ENCODE assay signal across 8 mouse cellular contexts in the genomic region with DNA sequence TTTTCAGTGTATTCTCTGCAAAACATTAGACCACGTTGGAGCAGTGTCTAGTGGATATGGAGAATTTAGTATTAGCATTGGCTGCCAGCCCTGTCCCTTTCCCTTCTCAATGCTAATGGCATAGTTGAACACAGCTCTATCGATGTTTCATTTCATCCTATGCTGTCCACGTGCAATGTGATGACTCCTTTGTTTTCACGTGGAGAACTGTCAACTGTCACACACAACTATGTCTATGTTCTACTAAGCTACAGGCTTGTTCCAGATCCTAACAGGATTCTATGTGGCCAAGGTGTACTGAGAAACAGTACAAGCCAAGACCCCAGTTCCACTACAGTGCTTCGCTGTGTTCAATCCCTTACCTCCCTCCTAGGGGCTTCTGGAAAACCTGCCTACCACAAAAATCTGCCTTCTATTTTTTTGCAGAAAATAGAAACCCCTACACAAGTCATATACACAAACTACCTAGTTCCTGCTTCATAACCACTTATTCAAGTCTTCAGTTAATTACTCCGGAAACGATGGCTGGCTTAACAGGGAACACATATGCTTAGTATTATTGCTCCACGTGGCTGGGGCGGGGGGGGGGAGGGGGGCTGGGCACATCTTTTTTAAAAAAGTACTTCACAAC. TPM values are rescaled to one million over a fixed set of nuclear protein-coding genes. Genes with fewer than 3 reads are reported as not detected.
DNase-seq lines count a peak whose midpoint lies in the region; ATAC-seq and TF ChIP-seq lines count a peak whose summit lies in the region.

No protein-coding gene starts in this region.

- no peak for TF ChIP-seq POLR2A in bone marrow, adult 2 months (IDR thresholded peaks at IDR 0.05; ENCODE audit: borderline replicate concordance, control insufficient read depth, low read depth, low read length)

- DNase-seq in kidney, adult 9 months = no peak
- DNase-seq in left cerebral cortex, postnatal 36 days (ENCODE audit: low spot score in 2 of 2) = no peak
- no peak for DNase-seq in gastrocnemius, adult 8-10 months (ENCODE audit: low spot score in 2 of 2)
- no peak for DNase-seq in yolk sac, embryonic 10.5 days (ENCODE audit: low spot score)

- no peak for TF ChIP-seq CTCF in bone marrow, adult 2 months (IDR thresholded peaks at IDR 0.05; ENCODE audit: control insufficient read depth, insufficient read depth, low read length)

- WGBS in kidney, embryonic 16.5 days = 9% methylated on average over 9 of the region's 9 CpGs
- WGBS in bone marrow, adult 2 months = 2% methylated on average over 9 of the region's 9 CpGs
- WGBS in hindbrain, embryonic 16.5 days = 7% methylated on average over 9 of the region's 9 CpGs
- WGBS in midbrain, embryonic 15.5 days = 8% methylated on average over 9 of the region's 9 CpGs

- peaks cover 34% of the 10 kb centered on the region for H3K4me1 ChIP-seq in kidney, embryonic 16.5 days (ENCODE audit: insufficient read depth, low read length)
- H3K4me1 ChIP-seq in bone marrow, adult 2 months (ENCODE audit: control insufficient read depth, insufficient read depth, low read length) = peaks cover 1% of the 10 kb centered on the region; the same call in 1 of the 2 replicates
- peaks cover 28% of the 10 kb centered on the region for H3K4me1 ChIP-seq in hindbrain, embryonic 16.5 days (ENCODE audit: control insufficient read depth, insufficient read depth, low read depth, low read length)
- H3K4me1 ChIP-seq in midbrain, embryonic 15.5 days = peaks cover 43% of the 10 kb centered on the region

- peak overlapping the region; percentile 99 for H3K9ac ChIP-seq in kidney, embryonic 16.5 days (replicated peaks; ENCODE audit: low read length)
- H3K9ac ChIP-seq in hindbrain, embryonic 16.5 days (ENCODE audit: low read depth, low read length) = peak overlapping the region; percentile 100
- H3K9ac ChIP-seq in midbrain, embryonic 15.5 days = peak overlapping the region; percentile 99

- peak overlapping the region; percentile 80 for H3K4me3 ChIP-seq in kidney, embryonic 16.5 days (ENCODE audit: low read length)
- H3K4me3 ChIP-seq in bone marrow, adult 2 months (replicated peaks; ENCODE audit: control insufficient read depth, low read depth, low read length) = peak overlapping the region; percentile 100
- H3K4me3 ChIP-seq in hindbrain, embryonic 16.5 days (ENCODE audit: low read length) = peak overlapping the region; percentile 83
- H3K4me3 ChIP-seq in midbrain, embryonic 15.5 days = peak overlapping the region; percentile 87

- no peaks in the 10 kb centered on the region for H3K9me3 ChIP-seq in kidney, embryonic 16.5 days (ENCODE audit: low read length)
- H3K9me3 ChIP-seq in hindbrain, embryonic 16.5 days (ENCODE audit: control insufficient read depth, low read length) = no peaks in the 10 kb centered on the region
- no peaks in the 10 kb centered on the region for H3K9me3 ChIP-seq in midbrain, embryonic 15.5 days

- H3K36me3 ChIP-seq in kidney, embryonic 16.5 days (ENCODE audit: insufficient read depth, low read length) = no peaks in the 10 kb centered on the region
- no peaks in the 10 kb centered on the region for H3K36me3 ChIP-seq in hindbrain, embryonic 16.5 days (ENCODE audit: control insufficient read depth, insufficient read depth, low read length)
- H3K36me3 ChIP-seq in midbrain, embryonic 15.5 days (replicated peaks) = no peaks in the 10 kb centered on the region

- intact Hi-C loops in left cerebral cortex, postnatal 36 days (cut with DNase I) = no loop called here

- H3K4me2 ChIP-seq in kidney, embryonic 16.5 days (replicated peaks; ENCODE audit: low read depth, low read length) = peak overlapping the region; percentile 84
- H3K4me2 ChIP-seq in hindbrain, embryonic 16.5 days (ENCODE audit: low read length) = peak overlapping the region; percentile 87
- peak overlapping the region; percentile 66 for H3K4me2 ChIP-seq in midbrain, embryonic 15.5 days

- H3K27ac ChIP-seq in kidney, embryonic 16.5 days (ENCODE audit: low read length) = no peak overlapping the region; the same call in 1 of the 2 replicates
- no peak overlapping the region; the same call in 1 of the 2 replicates for H3K27ac ChIP-seq in bone marrow, adult 2 months (ENCODE audit: control insufficient read depth, insufficient read depth, low read depth, low read length, poor library complexity)
- H3K27ac ChIP-seq in hindbrain, embryonic 16.5 days (ENCODE audit: low read depth, low read length) = no peak overlapping the region
- no peak overlapping the region for H3K27ac ChIP-seq in midbrain, embryonic 15.5 days

- H3K27me3 ChIP-seq in kidney, embryonic 16.5 days (ENCODE audit: insufficient read depth, low read length) = no peaks in the 10 kb centered on the region
- H3K27me3 ChIP-seq in hindbrain, embryonic 16.5 days (replicated peaks; ENCODE audit: control insufficient read depth, insufficient read depth, low read length) = no peaks in the 10 kb centered on the region
- no peaks in the 10 kb centered on the region for H3K27me3 ChIP-seq in midbrain, embryonic 15.5 days (replicated peaks)

- peak; percentile 1; the same call in 1 of the 2 replicates for ATAC-seq in kidney, embryonic 16.5 days (ENCODE audit: low FRiP score, low TSS enrichment)
- ATAC-seq in hindbrain, embryonic 16.5 days = no peak
- ATAC-seq in midbrain, embryonic 15.5 days (replicated peaks) = no peak

RNA-seq across cellular contexts. Expression of a gene that starts 1.4 kb away (rescaled TPM):
- polyA plus RNA-seq in kidney, embryonic 16.5 days (2015; fragmentation: Nextera tagmentation; extraction: Ambion mirVana) = 105 and 119 TPM in 2 replicates
- 122 and 172 TPM in 2 replicates for polyA plus RNA-seq in bone marrow, adult 2 months (2011; ENCODE audit: insufficient read depth, insufficient read length, low replicate concordance, missing spikeins)
- polyA plus RNA-seq in hindbrain, embryonic 16.5 days (2015; fragmentation: Nextera tagmentation; extraction: Ambion mirVana) = 111 and 117 TPM in 2 replicates
- 158 and 183 TPM in 2 replicates for polyA plus RNA-seq in midbrain, embryonic 15.5 days (2015; fragmentation: Nextera tagmentation; extraction: Ambion mirVana)
- total RNA-seq in left cerebral cortex, postnatal 36 days (2021) = 100 to 1,000 TPM in 1 of 2 experiments, 10 to 100 TPM in 1; 74.8 to 112 TPM
- total RNA-seq in gastrocnemius, adult 8-10 months (2022) = 10 to 100 TPM; 27.8 to 38.6 (median 33.2) TPM

RNA-seq across cellular contexts. Expression of a gene that starts 27.9 kb away (rescaled TPM):
- polyA plus RNA-seq in kidney, embryonic 16.5 days (2015; fragmentation: Nextera tagmentation; extraction: Ambion mirVana) = 19.9 and 23.2 TPM in 2 replicates
- polyA plus RNA-seq in bone marrow, adult 2 months (2011; ENCODE audit: insufficient read depth, insufficient read length, low replicate concordance, missing spikeins) = 0.66 and 2.9 TPM in 2 replicates
- 9.6 and 16.8 TPM in 2 replicates for polyA plus RNA-seq in hindbrain, embryonic 16.5 days (2015; fragmentation: Nextera tagmentation; extraction: Ambion mirVana)
- 14.1 and 14.8 TPM in 2 replicates for polyA plus RNA-seq in midbrain, embryonic 15.5 days (2015; fragmentation: Nextera tagmentation; extraction: Ambion mirVana)
- 10 to 100 TPM; 68.7 to 72.0 TPM for total RNA-seq in left cerebral cortex, postnatal 36 days (2021)
- total RNA-seq in gastrocnemius, adult 8-10 months (2022) = 1 to 10 TPM; 3.3 to 5.5 (median 4.0) TPM
